Mouse (Mus musculus): ENCODE results near the gene Bicral.

GRCm38 (mm10) chr17:46870913-46871312 is 12.6 kb upstream of the Bicral start:
- no peak for TF ChIP-seq EP300 (IDR thresholded peaks at IDR 0.05)
- TF ChIP-seq CTCF (IDR thresholded peaks at IDR 0.05): no peak
